Mouse (Mus musculus): ENCODE results near the gene Gkap1.

GRCm38 (mm10) chr13:58295582-58295981, 20.1 kb upstream of the Gkap1 start:
- TF ChIP-seq CTCF (IDR thresholded peaks at IDR 0.05; ENCODE audit: control insufficient read depth, insufficient read depth, insufficient replicate concordance, low read depth, low read length) (no peak), POLR2A (IDR thresholded peaks at IDR 0.05; ENCODE audit: control insufficient read depth, low read depth, low read length) (no peak)
